Mouse (Mus musculus) neural tube, embryonic 14.5 days (tissue): ENCODE data around the gene Gpd1. TPM values are rescaled to one million over a fixed set of nuclear protein-coding genes. Genes with fewer than 3 reads are reported as not detected.

Experiments used
- ATAC-seq: fragments of 200-750 bp; cut with Nextera tagmentation; 2 replicates; pipeline ENCODE4 v1.8.0; 2017; ENCODE audit warnings: low read depth, mild to moderate bottlenecking, moderate TSS enrichment, moderate library complexity
- H3K27ac ChIP-seq: fragments of 300-500 bp; sonication (generic); 2 replicates; pipeline ENCODE4 v1.5.1; 2014; ENCODE audit warnings: low read depth, mild to moderate bottlenecking, control low read depth, low read length, moderate library complexity, mixed read lengths
- H3K27me3 ChIP-seq: fragments of 300-500 bp; sonication (generic); 2 replicates; pipeline ENCODE4 v1.6.1; 2014; ENCODE audit warnings: low read length; ENCODE audit not compliant: control insufficient read depth, insufficient read depth
- H3K36me3 ChIP-seq: fragments of 300-500 bp; sonication (generic); 2 replicates; pipeline ENCODE4 v1.6.1; 2014; ENCODE audit warnings: low read length, mixed read lengths; ENCODE audit not compliant: control insufficient read depth, insufficient read depth
- H3K4me1 ChIP-seq: fragments of 300-500 bp; sonication (generic); 2 replicates; pipeline ENCODE4 v1.6.1; 2014; ENCODE audit warnings: low read length; ENCODE audit not compliant: control insufficient read depth, insufficient read depth
- H3K4me2 ChIP-seq: fragments of 300-500 bp; sonication (generic); 2 replicates; pipeline ENCODE4 v1.6.1; 2014; ENCODE audit warnings: mild to moderate bottlenecking, low read depth, low read length, control low read depth
- H3K4me3 ChIP-seq: fragments of 300-500 bp; sonication (generic); 2 replicates; pipeline ENCODE4 v1.5.1; 2014; ENCODE audit warnings: low read depth, low read length, control low read depth, mixed read lengths
- H3K9ac ChIP-seq: fragments of 300-500 bp; sonication (generic); replicated peaks from 2 replicates; pipeline ENCODE4 v1.6.1; 2014; ENCODE audit warnings: low read depth, mild to moderate bottlenecking, control low read depth, low read length, mixed read lengths
- H3K9me3 ChIP-seq: fragments of 300-500 bp; sonication (generic); 2 replicates; pipeline ENCODE4 v1.6.1; 2016; ENCODE audit warnings: low read length; ENCODE audit not compliant: control insufficient read depth
- WGBS: fragments of 180-500 bp; shearing (Covaris S2); extraction: QIAGEN DNeasy Blood & Tissue Kit; methylation state at CpG from one replicate; pipeline ENCODE4 v1.1.7; 2014; 5-methylcytosine and 5-hydroxymethylcytosine counted together
- polyA plus RNA-seq: library from polyadenylated mRNA; unstranded; fragments of >200 nt; fragmentation: Nextera tagmentation; extraction: Ambion mirVana; gene quantifications from 2 replicates; pipeline ENCODE4 v1.2.1, GENCODE M21; 2014

Gpd1 gene
- 1.2 and 1.3 TPM in 2 replicates for polyA plus RNA-seq

DNA sequence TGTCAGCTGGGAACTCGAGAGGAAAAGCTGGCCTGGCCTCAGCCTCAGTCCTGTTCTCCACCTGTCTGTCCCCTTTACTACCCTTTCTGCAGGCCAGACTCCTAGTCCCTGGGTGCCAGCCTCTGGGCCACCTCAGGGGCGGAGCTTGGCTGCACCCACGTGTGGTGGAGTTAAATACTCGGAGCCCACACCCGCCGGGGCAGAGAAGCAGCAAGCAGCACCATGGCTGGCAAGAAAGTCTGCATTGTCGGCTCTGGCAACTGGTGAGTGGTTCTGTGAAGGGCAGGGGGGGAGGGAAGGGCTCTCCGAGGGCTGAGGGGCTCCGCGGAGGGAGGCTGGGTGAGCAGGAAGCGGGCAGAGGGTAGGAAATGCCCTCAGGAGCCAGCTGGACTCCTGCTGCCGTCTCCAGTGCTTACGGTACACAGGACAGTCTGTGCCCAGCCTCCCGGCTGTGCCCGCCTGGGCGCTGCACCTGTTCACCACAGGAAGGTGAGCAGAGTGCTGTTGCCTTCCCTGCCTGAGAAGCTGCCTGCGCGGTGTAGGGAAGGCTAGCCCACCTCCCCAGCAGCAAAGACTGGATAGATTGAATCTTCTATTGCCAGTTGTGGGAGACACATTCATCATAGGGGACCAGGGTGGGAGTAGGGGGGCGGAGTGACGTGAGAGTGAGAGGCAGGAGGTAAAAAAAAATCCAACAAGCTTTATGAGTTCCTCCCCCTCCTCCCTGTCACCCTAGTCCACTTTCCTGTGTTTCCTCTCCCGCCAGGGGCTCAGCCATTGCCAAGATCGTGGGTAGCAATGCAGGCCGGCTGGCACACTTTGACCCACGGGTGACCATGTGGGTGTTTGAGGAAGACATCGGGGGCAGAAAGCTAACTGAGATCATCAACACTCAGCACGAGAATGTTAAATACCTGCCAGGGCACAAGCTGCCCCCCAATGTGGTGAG, at the start of gene Gpd1:
Gpd1 (plus strand) TSS at position 130 of the 949 bp plus-strand sequence.
- Histone ChIP-seq H3K9me3 (no peaks in the 10 kb centered on the region), H3K4me2 (no peak within 1 kb of the TSS), H3K4me3 (no peak within 1 kb of the TSS), H3K36me3 (peaks cover 31% of the 10 kb centered on the region), H3K9ac (no peak within 1 kb of the TSS), H3K4me1 (peaks cover 3% of the 10 kb centered on the region; the same call in 1 of the 2 replicates), H3K27me3 (no peaks in the 10 kb centered on the region), H3K27ac (peak within 1 kb of the TSS; percentile 53; the same call in 1 of the 2 replicates)
- no peak; the same call in 1 of the 2 replicates for ATAC-seq
- WGBS = 59% methylated on average over 26 of the region's 26 CpGs

GRCm38 (mm10) chr15:99667544-99667943, 49.8 kb upstream of the Gpd1 start:
- H3K4me2 ChIP-seq = no peak overlapping the region
- H3K4me1 ChIP-seq = peaks cover 41% of the 10 kb centered on the region
- no peaks in the 10 kb centered on the region; the same call in 1 of the 2 replicates for H3K27me3 ChIP-seq
- ATAC-seq = no peak
- H3K36me3 ChIP-seq = peaks cover under 1% of the 10 kb centered on the region; the same call in 1 of the 2 replicates
- no peak overlapping the region for H3K27ac ChIP-seq
- no peaks in the 10 kb centered on the region for H3K9me3 ChIP-seq
- WGBS = 100% methylated on average over 2 of the region's 2 CpGs
- H3K9ac ChIP-seq = no peak overlapping the region
- H3K4me3 ChIP-seq = no peak overlapping the region

DNA sequence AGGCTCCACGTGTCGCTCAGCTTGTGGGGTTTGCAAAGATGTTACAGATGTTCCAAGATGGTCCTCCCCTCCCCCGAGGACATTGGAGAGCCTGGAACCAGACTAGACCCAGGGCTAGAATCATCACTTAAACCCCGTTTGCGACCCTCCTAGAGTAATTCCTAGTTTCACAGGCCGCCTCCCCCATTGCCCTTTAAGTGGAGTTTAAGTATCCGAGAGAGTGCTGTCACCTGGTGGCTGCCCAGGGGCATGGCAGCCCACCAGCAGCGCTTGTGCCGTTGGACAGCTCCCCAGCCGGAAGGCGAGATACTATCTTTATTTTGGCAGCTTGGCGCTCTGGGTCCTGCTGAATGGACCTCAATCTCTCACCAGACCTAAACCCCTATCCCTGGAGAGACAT, 48.4 kb upstream of the Gpd1 start:
- ATAC-seq = no peak
- H3K9ac ChIP-seq = peak overlapping the region; percentile 16; the same call in 1 of the 2 replicates
- H3K27ac ChIP-seq = peak overlapping the region; percentile 95
- H3K4me2 ChIP-seq = peak overlapping the region; percentile 64; the same call in 1 of the 2 replicates
- under 1% methylated on average over 12 of the region's 12 CpGs for WGBS
- H3K4me1 ChIP-seq = peaks cover 52% of the 10 kb centered on the region
- H3K9me3 ChIP-seq = no peaks in the 10 kb centered on the region
- H3K4me3 ChIP-seq = peak overlapping the region; percentile 15; the same call in 1 of the 2 replicates
- no peaks in the 10 kb centered on the region; the same call in 1 of the 2 replicates for H3K27me3 ChIP-seq
- H3K36me3 ChIP-seq = peaks cover 5% of the 10 kb centered on the region; the same call in 1 of the 2 replicates

DNA sequence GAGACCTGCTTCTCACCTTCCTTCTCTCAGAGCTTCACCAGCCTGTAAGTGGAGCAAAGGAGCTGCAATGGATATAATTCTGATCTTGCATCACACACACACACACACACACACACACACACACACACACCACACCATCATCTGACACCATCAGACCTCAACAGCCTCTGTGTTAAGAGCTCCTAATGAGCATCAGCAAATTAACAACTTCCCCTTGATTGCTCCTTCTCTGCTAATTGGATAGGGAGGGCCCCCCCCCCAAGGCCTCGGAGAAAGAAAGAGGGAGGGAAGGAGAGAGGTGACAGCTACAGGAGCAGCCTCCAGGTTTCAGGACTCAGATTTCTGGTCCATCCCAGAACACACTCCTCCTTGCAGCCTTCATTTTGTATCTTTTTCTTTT, 47.9 kb upstream of the Gpd1 start:
- no peak overlapping the region for H3K9ac ChIP-seq

GRCm38 (mm10) chr15:99670154-99670821, 47.0 kb upstream of the Gpd1 start, which contains the start of gene Asic1:
Gene Asic1 (plus strand): TSS chr15:99670368.
- peak within 1 kb of the TSS; percentile 64 for H3K4me2 ChIP-seq
- under 1% methylated on average over 50 of the region's 74 CpGs for WGBS
- no peaks in the 10 kb centered on the region; the same call in 1 of the 2 replicates for H3K27me3 ChIP-seq
- H3K27ac ChIP-seq = peak within 1 kb of the TSS; percentile 95
- peak; percentile 74 for ATAC-seq
- peaks cover 5% of the 10 kb centered on the region; the same call in 1 of the 2 replicates for H3K36me3 ChIP-seq
- H3K4me1 ChIP-seq = peaks cover 46% of the 10 kb centered on the region
- peak within 1 kb of the TSS; percentile 91 for H3K9ac ChIP-seq
- peak within 1 kb of the TSS; percentile 78 for H3K4me3 ChIP-seq
- H3K9me3 ChIP-seq = no peaks in the 10 kb centered on the region

More for the DNA sequence above, 47.9 kb upstream of the Gpd1 start:
- peaks cover 50% of the 10 kb centered on the region for H3K4me1 ChIP-seq
- H3K27ac ChIP-seq = peak overlapping the region; percentile 95
- no peaks in the 10 kb centered on the region for H3K9me3 ChIP-seq
- no peaks in the 10 kb centered on the region; the same call in 1 of the 2 replicates for H3K27me3 ChIP-seq
- 0% methylated on average over 1 of the region's 1 CpGs for WGBS
- H3K4me3 ChIP-seq = peak overlapping the region; percentile 78; the same call in 1 of the 2 replicates
- peaks cover 5% of the 10 kb centered on the region; the same call in 1 of the 2 replicates for H3K36me3 ChIP-seq
- ATAC-seq = no peak
- H3K4me2 ChIP-seq = peak overlapping the region; percentile 64

DNA sequence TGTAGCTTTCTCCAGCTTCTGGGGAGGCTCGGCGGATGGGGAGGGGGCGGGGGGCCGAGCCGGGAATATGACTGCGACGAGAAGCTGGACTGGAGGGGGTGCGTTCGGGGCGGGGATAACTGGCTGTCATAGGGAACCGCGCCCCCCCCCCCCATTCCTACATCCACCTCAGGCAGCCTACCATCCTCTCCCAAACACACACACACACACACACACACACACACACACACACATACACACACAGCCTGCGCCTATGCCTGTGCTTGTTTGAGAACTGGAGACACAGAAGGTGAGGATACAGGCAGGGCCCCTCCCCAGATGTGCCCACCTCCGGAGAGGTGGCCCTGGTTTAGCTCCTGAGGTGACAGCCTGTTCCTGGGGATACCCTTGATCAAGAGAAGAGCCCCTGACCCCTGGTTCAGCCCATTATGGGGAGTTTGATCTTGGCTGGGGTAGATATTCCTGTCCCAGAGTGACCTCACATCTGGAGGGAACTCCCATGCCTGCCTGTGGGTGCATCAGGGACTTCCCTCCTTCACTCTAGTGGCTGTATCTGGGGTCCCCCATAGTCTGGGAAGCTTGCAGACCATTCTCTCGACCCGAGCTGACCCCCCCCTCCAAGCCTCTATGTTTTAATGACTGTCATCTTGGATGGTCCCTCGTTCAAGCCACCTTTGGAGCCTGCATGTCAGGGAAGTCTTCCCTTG, 46.2 kb upstream of the Gpd1 start:
- Histone ChIP-seq H3K4me2 (peak overlapping the region; percentile 64), H3K4me1 (peaks cover 50% of the 10 kb centered on the region), H3K27me3 (no peaks in the 10 kb centered on the region; the same call in 1 of the 2 replicates), H3K9ac (peak overlapping the region; percentile 91), H3K36me3 (peaks cover 5% of the 10 kb centered on the region; the same call in 1 of the 2 replicates), H3K27ac (peak overlapping the region; percentile 95), H3K9me3 (no peaks in the 10 kb centered on the region), H3K4me3 (peak overlapping the region; percentile 78)
- 8% methylated on average over 15 of the region's 17 CpGs for WGBS
- peak; percentile 32; the same call in 1 of the 2 replicates for ATAC-seq

DNA sequence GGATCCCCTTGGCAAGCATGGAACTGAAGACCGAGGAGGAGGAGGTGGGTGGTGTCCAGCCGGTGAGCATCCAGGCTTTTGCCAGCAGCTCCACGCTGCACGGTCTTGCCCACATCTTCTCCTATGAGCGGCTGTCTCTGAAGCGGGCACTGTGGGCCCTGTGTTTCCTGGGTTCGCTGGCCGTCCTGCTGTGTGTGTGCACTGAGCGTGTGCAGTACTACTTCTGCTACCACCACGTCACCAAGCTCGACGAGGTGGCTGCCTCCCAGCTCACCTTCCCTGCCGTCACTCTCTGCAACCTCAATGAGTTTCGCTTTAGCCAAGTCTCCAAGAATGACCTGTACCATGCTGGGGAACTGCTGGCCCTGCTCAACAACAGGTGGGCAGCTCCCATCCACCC, 45.5 kb upstream of the Gpd1 start:
- H3K4me2 ChIP-seq = peak overlapping the region; percentile 64
- no peaks in the 10 kb centered on the region for H3K9me3 ChIP-seq
- no peak overlapping the region for H3K27ac ChIP-seq
- no peak overlapping the region; the same call in 1 of the 2 replicates for H3K9ac ChIP-seq
- peaks cover 55% of the 10 kb centered on the region for H3K4me1 ChIP-seq
- whole genome bisulfite sequencing = 69% methylated on average over 14 of the region's 14 CpGs
- H3K36me3 ChIP-seq = peaks cover 5% of the 10 kb centered on the region; the same call in 1 of the 2 replicates
- no peaks in the 10 kb centered on the region; the same call in 1 of the 2 replicates for H3K27me3 ChIP-seq
- peak overlapping the region; percentile 78 for H3K4me3 ChIP-seq
- ATAC-seq = no peak

DNA sequence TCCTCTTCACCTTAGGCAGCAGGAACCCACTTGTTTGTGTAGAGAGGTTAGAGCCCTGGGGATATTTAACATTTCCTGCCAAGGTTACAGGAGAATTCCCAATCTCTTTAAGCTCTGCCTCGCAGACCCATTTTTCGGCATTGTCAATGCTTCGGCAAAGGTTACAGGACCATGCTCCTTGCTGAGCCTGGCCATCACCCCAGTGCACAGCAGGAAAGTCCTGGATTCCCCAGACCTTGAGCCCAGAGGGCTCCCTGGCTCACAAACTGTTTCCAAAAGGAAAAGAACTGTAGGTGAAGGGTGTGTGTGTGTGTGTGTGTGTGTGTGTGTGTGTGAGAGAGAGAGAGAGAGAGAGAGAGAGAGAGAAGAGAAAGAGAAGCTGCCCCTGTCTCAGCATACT, 42.4 kb upstream of the Gpd1 start:
- H3K9ac ChIP-seq = no peak overlapping the region; the same call in 1 of the 2 replicates
- 0 out of 2 replicates have a peak overlapping the region, but pooled peaks have one; percentile 22 for H3K27ac ChIP-seq
- H3K36me3 ChIP-seq = peaks cover 5% of the 10 kb centered on the region; the same call in 1 of the 2 replicates
- H3K4me2 ChIP-seq = peak overlapping the region; percentile 64
- WGBS = 73% methylated on average over 3 of the region's 3 CpGs
- ATAC-seq = no peak
- no peaks in the 10 kb centered on the region; the same call in 1 of the 2 replicates for H3K27me3 ChIP-seq
- peaks cover 59% of the 10 kb centered on the region for H3K4me1 ChIP-seq
- no peaks in the 10 kb centered on the region for H3K9me3 ChIP-seq
- H3K4me3 ChIP-seq = peak overlapping the region; percentile 17; the same call in 1 of the 2 replicates
